Mouse (Mus musculus) right cerebral cortex, postnatal 4 days (tissue): ENCODE data around the gene Alox15.

Experiments used
- DNase-seq: peaks from one replicate; pipeline ENCODE4 v3.0.0-alpha.2; 2022

Alox15 gene

DNA sequence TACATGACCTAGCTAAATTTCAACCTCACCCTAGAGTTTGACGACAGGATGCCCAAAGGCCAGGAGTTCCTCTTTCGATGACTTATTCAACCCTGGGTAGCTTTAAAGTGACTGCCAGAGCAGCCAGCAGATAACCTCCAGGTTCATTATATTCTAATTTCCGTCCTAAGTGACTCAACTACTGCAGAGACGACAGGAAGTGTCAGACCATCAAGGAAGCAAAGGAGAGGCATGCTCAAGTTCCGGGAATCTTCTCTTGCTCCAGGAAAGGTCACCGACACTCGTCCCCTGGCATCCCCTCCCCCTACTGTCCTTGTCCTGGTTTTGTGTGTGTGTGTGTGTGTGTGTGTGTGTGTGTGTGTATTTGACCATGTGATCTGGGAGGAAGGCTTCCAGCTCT is 45.7 kb downstream of the Alox15 start:
- no peak for DNase-seq

GRCm38 (mm10) chr11:70302293-70302692 is 49.5 kb downstream of the Alox15 start:
- DNase-seq = no peak

GRCm38 (mm10) chr11:70297836-70298454 is 53.9 kb downstream of the Alox15 start:
- DNase-seq = no peak

DNA sequence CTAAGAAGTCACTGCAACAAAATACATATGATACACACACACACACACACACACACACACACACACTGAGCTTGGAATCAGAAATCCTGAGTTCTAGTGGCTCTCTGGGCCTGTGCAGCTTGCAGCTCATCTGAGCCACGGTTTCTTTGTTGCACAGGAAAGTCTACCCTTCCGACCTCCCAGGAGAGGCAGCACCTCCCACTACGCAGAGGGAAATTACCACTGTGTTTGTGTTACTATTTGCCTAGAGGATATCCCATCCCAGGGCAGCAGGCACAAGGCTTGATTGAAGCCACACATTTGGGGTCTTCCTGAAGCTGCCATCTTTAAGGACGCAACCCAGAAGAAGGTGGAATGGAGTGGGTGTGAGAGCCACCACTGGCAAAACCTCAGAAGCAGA is 54.4 kb downstream of the Alox15 start:
- no peak for DNase-seq
